Mouse (Mus musculus): ENCODE results near the gene Tbc1d32.
A peak's percentile ranks its signal among the peaks of the same experiment; 100 is the strongest.

The Tbc1d32 gene

GRCm38 (mm10) chr10:56106333-56106995 is 122.0 kb downstream of the Tbc1d32 start, which contains the start of gene Msl3l2:
Gene Msl3l2 (plus strand): TSS chr10:56106917.
- DNase-seq = peak; percentile 74

- no peak for DNase-seq
These were observed 128.7 kb downstream of the Tbc1d32 start for GRCm38 (mm10) chr10:56099641-56100310.

GRCm38 (mm10) chr10:56099126-56099525 is 129.4 kb downstream of the Tbc1d32 start:
- no peak for DNase-seq

- no peak for DNase-seq
These were observed 131.7 kb downstream of the Tbc1d32 start for GRCm38 (mm10) chr10:56096757-56097156.

- no peak for DNase-seq
These were observed 133.9 kb downstream of the Tbc1d32 start for GRCm38 (mm10) chr10:56094586-56094985.

GRCm38 (mm10) chr10:56089714-56090113 is 138.8 kb downstream of the Tbc1d32 start:
- DNase-seq = no peak

GRCm38 (mm10) chr10:56062746-56063145 is 165.7 kb downstream of the Tbc1d32 start:
- no peak for DNase-seq

GRCm38 (mm10) chr10:56061238-56061830 is 167.2 kb downstream of the Tbc1d32 start:
- no peak for DNase-seq

GRCm38 (mm10) chr10:56058979-56059422 is 169.5 kb downstream of the Tbc1d32 start:
- DNase-seq = no peak

GRCm38 (mm10) chr10:56025400-56025799 is 203.1 kb downstream of the Tbc1d32 start:
- DNase-seq = no peak

GRCm38 (mm10) chr10:56024579-56024978 is 203.9 kb downstream of the Tbc1d32 start:
- DNase-seq = no peak

- DNase-seq = no peak
These were observed 248.5 kb downstream of the Tbc1d32 start for GRCm38 (mm10) chr10:55979898-55980521.

- DNase-seq = no peak
These were observed 250.5 kb downstream of the Tbc1d32 start for GRCm38 (mm10) chr10:55978001-55978400.
